Mouse (Mus musculus) neural tube, embryonic 15.5 days (tissue): Measurements from ENCODE around the gene Gm20708. TPM values are rescaled to one million over a fixed set of nuclear protein-coding genes. Genes with fewer than 3 reads are reported as not detected.

Experiments used
- ATAC-seq: fragments of 200-750 bp; cut with Nextera tagmentation; 2 replicates; pipeline ENCODE4 v1.8.0; 2017; ENCODE audit warnings: mild to moderate bottlenecking, moderate TSS enrichment, moderate library complexity; ENCODE audit not compliant: low FRiP score
- H3K27ac ChIP-seq: fragments of 300-500 bp; sonication (generic); replicated peaks from 2 replicates; pipeline ENCODE4 v1.5.1; 2015; ENCODE audit warnings: mild to moderate bottlenecking, inconsistent platforms
- H3K27me3 ChIP-seq: fragments of 300-500 bp; sonication (generic); replicated peaks from 2 replicates; pipeline ENCODE4 v1.6.1; 2015; ENCODE audit warnings: inconsistent platforms
- H3K36me3 ChIP-seq: fragments of 300-500 bp; sonication (generic); 2 replicates; pipeline ENCODE4 v1.6.1; 2015; ENCODE audit warnings: inconsistent platforms
- H3K4me1 ChIP-seq: fragments of 300-500 bp; sonication (generic); 2 replicates; pipeline ENCODE4 v1.6.1; 2015; ENCODE audit warnings: inconsistent platforms
- H3K4me2 ChIP-seq: fragments of 300-500 bp; sonication (generic); 2 replicates; pipeline ENCODE4 v1.6.1; 2015; ENCODE audit warnings: inconsistent platforms, mild to moderate bottlenecking, moderate library complexity
- H3K4me3 ChIP-seq: fragments of 300-500 bp; sonication (generic); replicated peaks from 2 replicates; pipeline ENCODE4 v1.5.1; 2015; ENCODE audit warnings: mild to moderate bottlenecking, inconsistent platforms
- H3K9ac ChIP-seq: fragments of 300-500 bp; sonication (generic); replicated peaks from 2 replicates; pipeline ENCODE4 v1.6.1; 2015; ENCODE audit warnings: mild to moderate bottlenecking, inconsistent platforms
- H3K9me3 ChIP-seq: fragments of 300-500 bp; sonication (generic); replicated peaks from 2 replicates; pipeline ENCODE4 v1.6.1; 2016; ENCODE audit warnings: inconsistent platforms
- WGBS: fragments of 180-500 bp; shearing (Covaris S2); methylation state at CpG from one replicate; pipeline ENCODE4 v1.1.7; 2015; ENCODE audit warnings: mixed read lengths; 5-methylcytosine and 5-hydroxymethylcytosine counted together
- polyA plus RNA-seq: library from polyadenylated mRNA; unstranded; fragments of >200 nt; fragmentation: Nextera tagmentation; extraction: Ambion mirVana; gene quantifications from 2 replicates; pipeline ENCODE4 v1.2.1, GENCODE M21; 2015

Gm20708 gene
- polyA plus RNA-seq, 1 experiment from 2014 or later, result 1.7 TPM

GRCm38 (mm10) chr11:117796954-117797353 lies 12.5 kb upstream of the Gm20708 start:
- Histone ChIP-seq H3K27me3 (peaks cover 7% of the 10 kb centered on the region), H3K9me3 (no peaks in the 10 kb centered on the region), H3K4me1 (peaks cover 3% of the 10 kb centered on the region; the same call in 1 of the 2 replicates), H3K4me2 (no peak overlapping the region), H3K9ac (no peak overlapping the region), H3K27ac (no peak overlapping the region), H3K4me3 (no peak overlapping the region), H3K36me3 (no peaks in the 10 kb centered on the region)
- no peak for ATAC-seq
- 46% methylated on average over 5 of the region's 5 CpGs for WGBS

GRCm38 (mm10) chr11:117797511-117798159 lies 11.8 kb upstream of the Gm20708 start, which contains the start of gene 6030468B19Rik:
TSS of gene 6030468B19Rik (plus strand) at chr11:117797660.
- Histone ChIP-seq H3K27me3 (peaks cover 3% of the 10 kb centered on the region; the same call in 1 of the 2 replicates), H3K9me3 (no peaks in the 10 kb centered on the region), H3K4me2 (no peak within 1 kb of the TSS), H3K9ac (no peak within 1 kb of the TSS), H3K4me1 (no peaks in the 10 kb centered on the region), H3K36me3 (no peaks in the 10 kb centered on the region), H3K27ac (no peak within 1 kb of the TSS), H3K4me3 (no peak within 1 kb of the TSS)
- WGBS, result 68% methylated on average over 9 of the region's 9 CpGs
- ATAC-seq, result no peak

DNA sequence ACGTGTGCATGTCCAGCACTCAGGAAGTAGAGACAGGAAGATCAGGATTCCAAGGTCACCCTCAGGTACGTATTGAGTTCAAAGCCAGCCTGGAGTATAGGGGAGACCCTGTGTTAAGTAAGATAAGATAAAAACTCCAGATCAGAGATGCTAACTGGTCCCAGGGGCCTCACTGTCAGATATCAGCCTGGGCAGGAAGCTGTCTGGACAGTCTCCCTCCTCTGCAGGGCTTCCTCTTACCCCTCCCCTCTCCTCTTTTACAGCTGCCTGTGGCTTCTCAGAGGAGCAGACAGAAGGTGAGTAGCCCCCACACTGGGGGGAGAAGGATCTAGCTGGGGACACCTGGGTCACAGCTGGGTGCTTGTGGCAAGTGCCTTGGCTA lies 11.3 kb upstream of the Gm20708 start:
- no peak for ATAC-seq

GRCm38 (mm10) chr11:117799174-117799573 lies 10.3 kb upstream of the Gm20708 start:
- H3K4me1 ChIP-seq, result no peaks in the 10 kb centered on the region
- no peak overlapping the region for H3K9ac ChIP-seq
- H3K4me2 ChIP-seq, result no peak overlapping the region
- WGBS, result 67% methylated on average over 5 of the region's 5 CpGs
- no peaks in the 10 kb centered on the region for H3K9me3 ChIP-seq
- H3K4me3 ChIP-seq, result no peak overlapping the region
- no peaks in the 10 kb centered on the region for H3K27me3 ChIP-seq
- no peaks in the 10 kb centered on the region for H3K36me3 ChIP-seq
- ATAC-seq, result no peak
- H3K27ac ChIP-seq, result no peak overlapping the region

More for the DNA sequence above, 11.3 kb upstream of the Gm20708 start:
- Histone ChIP-seq H3K9ac (no peak overlapping the region), H3K27me3 (0 out of 2 replicates have a peak, but pooled peaks cover 2% of the 10 kb centered on the region), H3K4me2 (no peak overlapping the region), H3K4me3 (no peak overlapping the region), H3K4me1 (no peaks in the 10 kb centered on the region), H3K36me3 (no peaks in the 10 kb centered on the region), H3K27ac (no peak overlapping the region), H3K9me3 (no peaks in the 10 kb centered on the region)
- 64% methylated on average over 2 of the region's 2 CpGs for WGBS

DNA sequence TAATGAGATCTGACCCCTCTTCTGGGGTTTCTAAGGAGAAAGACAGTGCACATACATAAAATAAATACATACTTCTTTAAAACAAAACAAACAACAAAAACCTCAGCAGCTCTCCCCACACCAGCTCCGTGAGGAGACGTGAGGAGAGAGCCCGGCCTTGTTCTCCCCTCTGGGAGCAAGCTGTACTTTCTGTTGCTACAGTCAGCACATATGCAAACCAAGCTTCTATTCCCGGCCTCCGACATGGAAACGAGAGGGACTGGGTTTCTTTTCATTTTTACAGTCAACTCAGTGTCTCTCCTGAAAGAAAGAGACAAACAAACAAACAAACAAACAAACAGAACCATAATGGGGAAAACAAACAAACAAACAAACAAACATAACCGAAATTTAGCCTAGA lies 9.4 kb upstream of the Gm20708 start:
- Histone ChIP-seq H3K27ac (no peak overlapping the region), H3K36me3 (no peaks in the 10 kb centered on the region), H3K27me3 (no peaks in the 10 kb centered on the region), H3K4me3 (no peak overlapping the region), H3K4me2 (no peak overlapping the region), H3K9ac (no peak overlapping the region), H3K4me1 (no peaks in the 10 kb centered on the region), H3K9me3 (no peaks in the 10 kb centered on the region)
- 82% methylated on average over 7 of the region's 7 CpGs for WGBS
- no peak for ATAC-seq

DNA sequence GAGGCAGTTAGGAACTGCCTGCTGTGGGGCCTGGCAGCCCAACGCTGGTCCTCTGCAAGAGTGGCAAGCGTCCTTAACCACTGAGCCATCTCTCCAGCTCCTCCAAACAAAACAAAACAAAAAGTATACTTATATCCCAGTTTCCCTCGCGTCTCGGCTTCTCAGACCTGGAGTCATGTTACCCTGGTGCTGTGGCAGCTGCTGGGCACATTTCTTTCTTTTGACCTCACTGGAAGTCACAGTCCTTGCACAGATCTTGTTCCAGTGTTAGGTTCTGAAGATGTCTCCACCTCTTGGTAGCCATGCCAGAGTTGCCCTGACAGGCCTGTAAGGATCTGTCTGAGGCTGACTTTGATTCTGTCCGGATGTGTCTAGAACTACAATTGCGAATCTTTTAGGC lies 7.8 kb upstream of the Gm20708 start:
- Histone ChIP-seq H3K4me1 (no peaks in the 10 kb centered on the region), H3K27ac (no peak overlapping the region), H3K27me3 (no peaks in the 10 kb centered on the region), H3K36me3 (no peaks in the 10 kb centered on the region), H3K4me2 (no peak overlapping the region), H3K9me3 (no peaks in the 10 kb centered on the region), H3K4me3 (no peak overlapping the region), H3K9ac (no peak overlapping the region)
- WGBS, result 73% methylated on average over 7 of the region's 7 CpGs
- no peak for ATAC-seq

- ATAC-seq, result no peak
- no peak overlapping the region for H3K4me2 ChIP-seq
- H3K4me3 ChIP-seq, result no peak overlapping the region
- no peak overlapping the region for H3K9ac ChIP-seq
- no peaks in the 10 kb centered on the region for H3K9me3 ChIP-seq
- WGBS, result 97% methylated on average over 3 of the region's 3 CpGs
- no peak overlapping the region for H3K27ac ChIP-seq
- H3K36me3 ChIP-seq, result no peaks in the 10 kb centered on the region
- H3K4me1 ChIP-seq, result no peaks in the 10 kb centered on the region
- H3K27me3 ChIP-seq, result no peaks in the 10 kb centered on the region
Observed at GRCm38 (mm10) chr11:117803166-117803688, 6.2 kb upstream of the Gm20708 start.

DNA sequence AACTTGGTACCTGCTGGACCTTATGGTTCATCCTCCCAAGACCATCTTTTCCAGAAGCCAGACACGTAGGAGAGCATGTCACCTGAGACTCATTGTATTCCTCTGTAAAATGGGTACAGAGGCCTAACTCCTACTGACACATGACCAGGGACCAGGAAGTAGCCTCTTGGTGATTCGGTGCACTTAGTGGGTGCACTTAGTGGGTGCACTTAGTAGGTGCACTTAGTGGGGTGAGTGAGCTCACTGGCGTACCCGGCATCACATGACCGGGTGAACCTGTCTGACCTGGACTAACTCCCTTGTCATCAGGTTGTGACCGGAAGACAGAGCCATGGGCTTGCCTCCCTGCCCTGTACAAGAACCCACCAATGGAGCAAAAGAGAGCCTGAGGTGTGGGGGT lies 2.7 kb upstream of the Gm20708 start:
- no peak for ATAC-seq
- peaks cover 20% of the 10 kb centered on the region for H3K27me3 ChIP-seq
- H3K4me2 ChIP-seq, result no peak overlapping the region
- no peak overlapping the region for H3K27ac ChIP-seq
- H3K9me3 ChIP-seq, result no peaks in the 10 kb centered on the region
- peaks cover 19% of the 10 kb centered on the region for H3K4me1 ChIP-seq
- no peaks in the 10 kb centered on the region for H3K36me3 ChIP-seq
- no peak overlapping the region for H3K4me3 ChIP-seq
- H3K9ac ChIP-seq, result no peak overlapping the region
- 88% methylated on average over 6 of the region's 6 CpGs for WGBS

- Histone ChIP-seq H3K27me3 (peaks cover 20% of the 10 kb centered on the region), H3K27ac (peak overlapping the region; percentile 28; the same call in 1 of the 2 replicates), H3K36me3 (no peaks in the 10 kb centered on the region), H3K4me2 (peak overlapping the region; percentile 97), H3K4me3 (peak overlapping the region; percentile 58), H3K4me1 (peaks cover 19% of the 10 kb centered on the region), H3K9me3 (no peaks in the 10 kb centered on the region), H3K9ac (peak overlapping the region; percentile 55)
- peak; percentile 79; the same call in 1 of the 2 replicates for ATAC-seq
- WGBS, result under 1% methylated on average over 21 of the region's 21 CpGs
Observed at GRCm38 (mm10) chr11:117810401-117811046, 1.1 kb downstream of the Gm20708 start.

- Histone ChIP-seq H3K27me3 (peaks cover 15% of the 10 kb centered on the region), H3K9ac (no peak overlapping the region), H3K36me3 (no peaks in the 10 kb centered on the region), H3K27ac (no peak overlapping the region), H3K4me1 (peaks cover 19% of the 10 kb centered on the region), H3K4me3 (no peak overlapping the region), H3K4me2 (no peak overlapping the region), H3K9me3 (no peaks in the 10 kb centered on the region)
- no peak for ATAC-seq
- 79% methylated on average over 5 of the region's 5 CpGs for WGBS
Observed at GRCm38 (mm10) chr11:117813867-117814266, 4.4 kb downstream of the Gm20708 start.

GRCm38 (mm10) chr11:117814704-117815366 lies 5.4 kb downstream of the Gm20708 start:
- 89% methylated on average over 6 of the region's 6 CpGs for WGBS
- peaks cover 6% of the 10 kb centered on the region for H3K27me3 ChIP-seq
- no peak for ATAC-seq
- H3K4me2 ChIP-seq, result no peak overlapping the region
- no peak overlapping the region for H3K4me3 ChIP-seq
- no peak overlapping the region for H3K9ac ChIP-seq
- peaks cover 10% of the 10 kb centered on the region for H3K4me1 ChIP-seq
- no peaks in the 10 kb centered on the region for H3K9me3 ChIP-seq
- no peaks in the 10 kb centered on the region for H3K36me3 ChIP-seq
- H3K27ac ChIP-seq, result no peak overlapping the region
